Mouse (Mus musculus) E14TG2a.4 (cell line): ENCODE data around the gene Kcna1.

ENCODE experiments used
- H3K27me3 ChIP-seq: 2 replicates; pipeline ENCODE4 v1.6.1; 2014; ENCODE audit warnings: low read length, control low read depth; ENCODE audit not compliant: insufficient read depth
- H3K36me3 ChIP-seq: 2 replicates; pipeline ENCODE4 v1.6.1; 2014; ENCODE audit warnings: low read length, control low read depth; ENCODE audit not compliant: insufficient read depth
- H3K4me1 ChIP-seq: replicated peaks from 2 replicates; pipeline ENCODE4 v1.6.1; 2014; ENCODE audit warnings: low read depth, low read length, control low read depth
- H3K4me3 ChIP-seq: replicated peaks from 2 replicates; pipeline ENCODE4 v1.5.1; 2014; ENCODE audit warnings: mild to moderate bottlenecking, low read length
- H3K9me3 ChIP-seq: 2 replicates; pipeline ENCODE4 v1.6.1; 2014; ENCODE audit warnings: low read length, control low read depth
- CTCF ChIP-seq: conservative IDR thresholded peaks from 2 replicates; pipeline ENCODE4 v1.5.1; 2014; ENCODE audit warnings: low read length
- NANOG ChIP-seq: IDR thresholded peaks from 2 replicates; pipeline ENCODE4 v1.6.1; 2014; ENCODE audit warnings: borderline replicate concordance, low read length, mixed read lengths
- POU5F1 ChIP-seq: IDR thresholded peaks from 2 replicates; pipeline ENCODE4 v1.6.1; 2014; ENCODE audit warnings: low read length, borderline replicate concordance

Gene Kcna1

DNA sequence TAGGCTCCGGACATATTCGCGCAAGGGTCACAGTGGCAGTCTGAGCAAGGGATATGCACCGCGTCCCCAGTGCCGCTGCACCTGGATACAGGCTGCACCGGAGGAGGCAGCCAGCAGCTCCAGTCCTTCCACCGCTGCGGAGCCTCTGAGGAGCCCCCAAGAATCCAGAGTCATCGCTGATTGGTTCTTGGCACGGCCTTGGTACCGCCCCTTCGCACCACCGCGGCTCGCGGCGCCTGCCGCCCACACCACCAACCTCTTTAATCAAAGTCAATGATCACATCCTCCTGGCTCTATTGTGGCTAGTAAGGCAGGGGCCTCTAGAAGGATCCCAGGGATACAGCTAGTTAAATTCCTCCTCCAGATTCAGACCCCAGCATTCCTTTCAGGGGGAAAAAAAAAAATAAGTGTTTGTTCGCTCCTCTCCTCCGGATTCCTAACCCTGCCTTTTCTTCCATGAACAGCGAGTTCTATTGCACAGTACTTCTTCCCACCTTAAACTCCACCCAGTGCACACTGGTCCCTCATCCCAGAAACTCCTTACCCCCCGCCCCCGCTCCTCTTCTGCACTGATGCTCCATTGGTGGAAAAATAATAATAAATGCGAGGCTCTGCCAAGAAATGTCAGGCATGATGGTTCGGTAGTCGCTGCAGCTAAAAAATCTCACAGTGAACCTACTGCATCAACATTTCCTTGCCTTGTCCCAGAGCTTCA, 383 bp downstream of the Kcna1 start:
- Histone ChIP-seq H3K4me1 (peaks cover 43% of the 10 kb centered on the region), H3K27me3 (peaks cover 92% of the 10 kb centered on the region), H3K4me3 (peak overlapping the region; percentile 73), H3K36me3 (no peaks in the 10 kb centered on the region), H3K9me3 (no peaks in the 10 kb centered on the region)
- no peak for TF ChIP-seq POU5F1
- TF ChIP-seq CTCF, result no peak
- TF ChIP-seq NANOG, result no peak

DNA sequence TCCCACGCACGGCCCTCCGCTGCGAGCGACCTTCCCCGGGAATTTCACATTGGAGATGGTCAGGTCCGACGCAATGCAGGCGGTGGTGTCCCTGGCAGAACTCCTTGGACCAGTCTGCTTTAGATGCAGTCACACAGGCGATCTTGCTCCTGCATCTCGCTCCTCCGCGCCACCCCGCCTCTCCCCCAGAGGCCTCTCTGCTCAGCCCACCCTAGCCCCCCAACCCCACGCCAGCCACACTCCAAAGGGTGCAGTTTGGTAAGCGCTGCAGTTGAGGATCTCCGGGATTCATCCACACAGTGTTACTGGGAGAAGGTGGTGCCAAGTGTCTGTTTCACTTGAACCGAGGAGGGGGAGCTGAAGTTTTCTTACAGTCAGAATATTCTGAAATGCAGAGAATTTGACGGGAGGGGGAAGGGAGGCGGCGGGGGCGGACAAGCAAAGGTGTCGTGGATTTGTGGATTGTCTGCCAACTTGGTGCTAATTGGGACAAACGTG, 1.1 kb downstream of the Kcna1 start:
- Histone ChIP-seq H3K27me3 (peaks cover 89% of the 10 kb centered on the region), H3K4me3 (peak overlapping the region; percentile 73), H3K36me3 (no peaks in the 10 kb centered on the region), H3K9me3 (no peaks in the 10 kb centered on the region), H3K4me1 (peaks cover 43% of the 10 kb centered on the region)
- TF ChIP-seq POU5F1 (no peak), NANOG (no peak), CTCF (no peak)

DNA sequence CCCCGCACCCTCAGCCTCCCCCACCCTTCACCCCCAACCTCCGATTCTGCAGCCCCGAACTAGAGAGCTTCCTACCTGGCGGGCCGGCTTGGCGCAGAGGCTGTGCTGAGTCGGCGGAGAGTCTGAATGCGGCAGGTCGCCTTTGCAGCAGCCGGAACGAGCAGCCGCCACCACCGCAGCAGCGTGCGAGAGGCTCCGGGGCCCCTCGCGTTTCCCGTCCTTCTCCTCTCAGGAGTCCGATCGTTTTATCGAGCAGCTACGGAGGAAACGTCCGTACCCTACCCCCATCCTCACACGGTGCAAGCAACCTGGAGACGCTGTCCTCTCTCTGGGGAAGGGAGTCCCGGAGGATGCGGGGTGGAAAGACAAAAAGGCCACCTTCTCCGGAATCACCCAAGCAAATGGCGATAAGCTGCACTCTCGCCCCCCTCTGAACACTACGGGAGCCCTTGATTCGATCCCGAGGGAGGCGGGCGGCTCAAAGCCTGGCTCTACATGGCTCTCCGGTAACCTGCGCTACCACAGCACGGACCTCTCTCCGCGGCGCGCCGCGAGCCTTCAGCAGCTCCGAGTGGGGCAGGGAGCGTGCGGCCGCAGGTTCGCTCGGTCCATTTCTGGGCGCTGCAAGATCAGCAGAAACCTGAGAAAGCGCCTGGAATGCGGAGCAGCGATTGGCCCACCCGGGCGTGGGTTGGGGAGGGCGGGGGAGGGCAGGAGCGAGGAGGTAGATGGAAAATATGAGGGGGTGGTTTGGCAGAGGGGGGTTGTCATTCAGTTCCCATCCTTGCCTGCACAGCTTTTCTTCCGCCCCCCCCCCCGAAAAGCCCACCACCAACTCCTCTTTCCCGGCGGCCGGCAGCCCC, 1.8 kb downstream of the Kcna1 start:
- Histone ChIP-seq H3K36me3 (no peaks in the 10 kb centered on the region), H3K9me3 (no peaks in the 10 kb centered on the region), H3K27me3 (peaks cover 90% of the 10 kb centered on the region), H3K4me3 (peak overlapping the region; percentile 73), H3K4me1 (peaks cover 43% of the 10 kb centered on the region)
- TF ChIP-seq CTCF (no peak), NANOG (no peak), POU5F1 (no peak)

DNA sequence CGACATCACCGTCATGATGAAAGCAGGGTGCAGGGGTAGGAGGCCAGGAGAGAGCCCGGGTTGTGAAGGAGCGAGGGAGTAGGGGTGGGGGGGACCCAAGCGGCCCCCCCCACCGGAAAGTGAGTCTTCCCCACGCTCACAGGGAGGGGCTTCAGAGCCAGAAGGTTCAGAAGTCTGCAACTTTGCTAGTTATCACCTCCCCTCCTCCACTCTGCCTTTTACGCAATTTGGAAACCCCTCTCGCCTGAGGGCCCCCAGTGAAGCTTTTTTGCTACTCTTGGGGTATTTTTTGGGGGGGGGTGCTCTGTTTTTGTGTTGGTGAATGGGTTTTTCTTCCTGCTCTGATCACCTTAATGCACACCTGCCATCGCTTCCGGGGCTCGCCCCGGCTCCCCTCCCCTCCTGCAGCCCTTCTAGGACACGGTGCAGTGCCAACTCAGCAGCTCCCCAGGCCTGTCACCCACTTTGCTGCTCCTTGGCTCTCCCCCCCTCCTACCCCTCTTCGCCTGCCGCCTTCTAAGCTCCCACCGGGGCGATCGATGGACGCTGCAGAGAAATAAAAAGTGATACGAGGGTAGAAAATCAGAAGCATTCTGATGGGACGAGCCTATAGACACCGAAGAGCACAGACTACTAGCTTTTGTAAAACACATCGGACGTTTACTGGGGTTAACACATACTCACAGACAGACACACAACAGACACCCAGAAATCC, 2.7 kb downstream of the Kcna1 start:
- Histone ChIP-seq H3K27me3 (peaks cover 93% of the 10 kb centered on the region), H3K9me3 (no peaks in the 10 kb centered on the region), H3K4me1 (peaks cover 43% of the 10 kb centered on the region), H3K36me3 (no peaks in the 10 kb centered on the region), H3K4me3 (peak overlapping the region; percentile 73)
- TF ChIP-seq CTCF, result no peak
- no peak for TF ChIP-seq POU5F1
- TF ChIP-seq NANOG, result no peak

DNA sequence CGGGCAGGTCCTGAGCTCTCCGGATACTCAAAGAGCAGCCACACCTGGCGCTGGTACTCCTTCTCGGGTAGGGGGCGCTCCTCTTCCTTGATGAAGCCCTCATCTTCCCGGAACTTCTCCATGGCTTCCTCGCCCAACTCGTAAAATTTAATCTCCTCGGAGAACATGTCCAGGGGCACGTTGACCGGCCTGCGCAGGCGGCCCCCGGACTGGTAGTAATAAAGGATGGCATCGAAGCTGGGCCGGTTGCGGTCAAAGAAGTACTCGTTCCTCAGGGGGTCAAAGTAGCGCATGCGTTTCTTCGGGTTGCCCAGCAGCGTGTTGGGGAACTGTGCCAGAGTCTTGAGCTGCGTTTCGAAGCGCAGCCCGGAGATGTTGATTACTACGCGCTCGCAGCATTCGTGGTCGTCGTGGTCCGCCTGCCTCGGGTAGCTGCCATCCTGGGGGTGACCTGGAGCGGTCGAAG, 3.3 kb downstream of the Kcna1 start:
- Histone ChIP-seq H3K27me3 (peaks cover 93% of the 10 kb centered on the region), H3K9me3 (no peaks in the 10 kb centered on the region), H3K4me1 (peaks cover 43% of the 10 kb centered on the region), H3K36me3 (no peaks in the 10 kb centered on the region), H3K4me3 (peak overlapping the region; percentile 52)
- no peak for TF ChIP-seq NANOG
- peak; percentile 29 for TF ChIP-seq CTCF
- no peak for TF ChIP-seq POU5F1

DNA sequence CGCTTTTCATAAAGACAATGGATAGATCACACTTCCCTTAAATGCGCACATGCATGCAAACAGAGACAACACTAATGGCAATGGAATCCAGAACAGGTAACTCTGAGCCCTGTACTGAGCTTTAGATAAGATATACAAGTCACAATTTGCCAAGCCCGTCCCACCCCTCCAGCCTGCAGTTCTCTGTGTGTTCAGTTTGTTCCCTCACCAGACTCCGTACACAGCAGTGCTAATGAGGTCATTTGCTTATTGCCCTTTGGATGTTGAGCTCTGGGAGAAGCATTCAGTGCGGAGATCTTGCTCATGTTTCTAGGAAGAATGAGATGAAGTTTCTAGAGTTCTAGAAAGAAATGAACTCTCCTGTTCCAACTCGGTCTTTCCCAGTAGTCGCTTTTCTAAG, 17.7 kb downstream of the Kcna1 start:
- Histone ChIP-seq H3K9me3 (no peaks in the 10 kb centered on the region), H3K36me3 (no peaks in the 10 kb centered on the region), H3K4me3 (no peak overlapping the region), H3K27me3 (peaks cover 7% of the 10 kb centered on the region; the same call in 1 of the 2 replicates), H3K4me1 (no peaks in the 10 kb centered on the region)
- no peak for TF ChIP-seq POU5F1
- no peak for TF ChIP-seq CTCF
- TF ChIP-seq NANOG, result no peak

DNA sequence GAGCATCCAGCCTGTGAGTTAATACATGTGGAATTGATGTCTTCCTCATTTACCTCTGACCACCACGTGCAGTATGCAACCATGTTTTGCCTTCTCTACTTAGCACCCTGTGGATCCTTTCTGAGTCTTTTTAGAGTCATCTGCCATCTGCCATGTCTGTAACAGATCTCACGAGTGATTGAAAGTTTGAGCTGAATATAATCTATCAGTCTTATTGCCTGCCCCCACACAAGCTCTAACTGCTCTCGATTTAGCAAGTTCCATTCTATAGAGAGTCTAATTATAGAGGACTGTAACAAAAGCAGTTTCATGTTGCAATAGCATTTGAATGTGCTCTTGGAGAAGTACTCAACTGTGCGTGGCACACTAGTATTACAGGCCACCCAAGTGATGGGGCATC, 27.7 kb downstream of the Kcna1 start:
- H3K4me1 ChIP-seq, result no peaks in the 10 kb centered on the region
- H3K4me3 ChIP-seq, result no peak overlapping the region
- no peaks in the 10 kb centered on the region for H3K36me3 ChIP-seq
- no peaks in the 10 kb centered on the region; the same call in 1 of the 2 replicates for H3K27me3 ChIP-seq
- TF ChIP-seq NANOG, result no peak
- TF ChIP-seq POU5F1, result no peak
- no peak for TF ChIP-seq CTCF
- H3K9me3 ChIP-seq, result no peaks in the 10 kb centered on the region

DNA sequence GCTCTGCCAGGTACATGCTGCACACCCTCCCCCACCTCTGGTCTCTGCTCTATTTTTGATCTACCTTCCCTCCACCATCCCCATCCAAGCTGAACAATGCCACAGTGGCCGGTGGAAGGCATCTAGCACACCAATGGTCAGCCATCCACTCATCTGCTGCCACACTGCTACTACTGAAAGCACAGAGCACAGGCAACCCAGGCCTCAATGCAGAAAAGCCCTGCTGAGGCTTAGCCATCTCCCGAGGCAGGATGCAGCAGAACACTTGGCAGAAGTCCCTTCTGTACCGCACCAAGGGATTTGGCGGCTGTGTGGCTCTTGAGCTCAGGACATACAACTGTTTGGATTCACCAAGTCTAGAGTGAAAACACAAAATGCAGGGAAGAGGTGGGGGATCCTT, 35.4 kb downstream of the Kcna1 start:
- Histone ChIP-seq H3K4me3 (no peak overlapping the region), H3K36me3 (no peaks in the 10 kb centered on the region), H3K27me3 (peaks cover 14% of the 10 kb centered on the region), H3K4me1 (no peaks in the 10 kb centered on the region), H3K9me3 (no peaks in the 10 kb centered on the region)
- no peak for TF ChIP-seq CTCF
- TF ChIP-seq POU5F1, result no peak
- no peak for TF ChIP-seq NANOG
